Mouse (Mus musculus): ENCODE data around the gene Pard3. TPM values are rescaled to one million over a fixed set of nuclear protein-coding genes. Genes with fewer than 3 reads are reported as not detected.
A peak's percentile ranks its signal among the peaks of the same experiment; 100 is the strongest.

Pard3 gene
- polyA plus RNA-seq, 1 experiment from 2014 or later = 38.3 TPM

GRCm38 (mm10) chr8:127104616-127105015 lies 40.9 kb downstream of the Pard3 start:
- Histone ChIP-seq H3K4me3 (replicated peaks) (no peak overlapping the region), H3K4me2 (replicated peaks) (no peak overlapping the region), H3K9ac (no peak overlapping the region), H3K36me3 (no peaks in the 10 kb centered on the region), H3K9me3 (replicated peaks) (no peaks in the 10 kb centered on the region), H3K27ac (replicated peaks) (no peak overlapping the region), H3K4me1 (peaks cover 29% of the 10 kb centered on the region), H3K27me3 (no peaks in the 10 kb centered on the region)
- WGBS = 78% methylated on average over 2 of the region's 2 CpGs
- ATAC-seq (ENCODE audit: insufficient number of reproducible peaks, low FRiP score, low TSS enrichment, low read depth) = no peak

- 27% methylated on average over 3 of the region's 3 CpGs for WGBS
- Histone ChIP-seq H3K4me1 (peaks cover 42% of the 10 kb centered on the region), H3K4me2 (replicated peaks) (no peak overlapping the region), H3K9ac (no peak overlapping the region), H3K9me3 (replicated peaks) (no peaks in the 10 kb centered on the region), H3K36me3 (no peaks in the 10 kb centered on the region), H3K27me3 (no peaks in the 10 kb centered on the region), H3K27ac (replicated peaks) (no peak overlapping the region), H3K4me3 (replicated peaks) (no peak overlapping the region)
- no peak for ATAC-seq (ENCODE audit: insufficient number of reproducible peaks, low FRiP score, low TSS enrichment, low read depth)
Measured at GRCm38 (mm10) chr8:127107928-127108327, 44.2 kb downstream of the Pard3 start.

GRCm38 (mm10) chr8:127113209-127113608 lies 49.5 kb downstream of the Pard3 start:
- H3K9ac ChIP-seq = no peak overlapping the region
- no peak overlapping the region for H3K4me3 ChIP-seq (replicated peaks)
- peaks cover 35% of the 10 kb centered on the region for H3K4me1 ChIP-seq
- H3K9me3 ChIP-seq (replicated peaks) = no peaks in the 10 kb centered on the region
- 88% methylated on average over 5 of the region's 5 CpGs for WGBS
- no peaks in the 10 kb centered on the region for H3K36me3 ChIP-seq
- no peaks in the 10 kb centered on the region for H3K27me3 ChIP-seq
- no peak overlapping the region for H3K4me2 ChIP-seq (replicated peaks)
- no peak overlapping the region for H3K27ac ChIP-seq (replicated peaks)
- ATAC-seq (ENCODE audit: insufficient number of reproducible peaks, low FRiP score, low TSS enrichment, low read depth) = no peak

- 76% methylated on average over 3 of the region's 3 CpGs for WGBS
Measured at GRCm38 (mm10) chr8:127115837-127116236, 52.1 kb downstream of the Pard3 start.

GRCm38 (mm10) chr8:127118373-127118861 lies 54.7 kb downstream of the Pard3 start:
- Histone ChIP-seq H3K4me1 (peaks cover 36% of the 10 kb centered on the region), H3K4me2 (replicated peaks) (0 out of 2 replicates have a peak overlapping the region, but pooled peaks have one; percentile 17), H3K36me3 (no peaks in the 10 kb centered on the region), H3K9ac (no peak overlapping the region), H3K4me3 (replicated peaks) (no peak overlapping the region), H3K9me3 (replicated peaks) (no peaks in the 10 kb centered on the region), H3K27ac (replicated peaks) (peak overlapping the region; percentile 53), H3K27me3 (no peaks in the 10 kb centered on the region)
- peak; percentile 65; the same call in 1 of the 2 replicates for ATAC-seq (ENCODE audit: insufficient number of reproducible peaks, low FRiP score, low TSS enrichment, low read depth)
- 39% methylated on average over 11 of the region's 11 CpGs for WGBS

More at GRCm38 (mm10) chr8:127115837-127116236, 52.1 kb downstream of the Pard3 start:
- Histone ChIP-seq H3K36me3 (no peaks in the 10 kb centered on the region), H3K4me2 (replicated peaks) (no peak overlapping the region), H3K27ac (replicated peaks) (no peak overlapping the region), H3K4me1 (peaks cover 39% of the 10 kb centered on the region), H3K9ac (no peak overlapping the region), H3K4me3 (replicated peaks) (no peak overlapping the region), H3K27me3 (no peaks in the 10 kb centered on the region), H3K9me3 (replicated peaks) (no peaks in the 10 kb centered on the region)
- no peak for ATAC-seq (ENCODE audit: insufficient number of reproducible peaks, low FRiP score, low TSS enrichment, low read depth)

GRCm38 (mm10) chr8:127123391-127123790 lies 59.7 kb downstream of the Pard3 start:
- no peaks in the 10 kb centered on the region for H3K27me3 ChIP-seq
- 87% methylated on average over 3 of the region's 3 CpGs for WGBS
- no peaks in the 10 kb centered on the region for H3K36me3 ChIP-seq
- H3K4me3 ChIP-seq (replicated peaks) = no peak overlapping the region
- no peaks in the 10 kb centered on the region for H3K9me3 ChIP-seq (replicated peaks)
- H3K4me2 ChIP-seq (replicated peaks) = no peak overlapping the region
- 0 out of 2 replicates have a peak overlapping the region, but pooled peaks have one; percentile 39 for H3K27ac ChIP-seq (replicated peaks)
- peaks cover 63% of the 10 kb centered on the region for H3K4me1 ChIP-seq
- H3K9ac ChIP-seq = no peak overlapping the region
- ATAC-seq (ENCODE audit: insufficient number of reproducible peaks, low FRiP score, low TSS enrichment, low read depth) = no peak

GRCm38 (mm10) chr8:127124795-127125194 lies 61.1 kb downstream of the Pard3 start:
- no peak overlapping the region for H3K4me2 ChIP-seq (replicated peaks)
- peak overlapping the region; percentile 58 for H3K27ac ChIP-seq (replicated peaks)
- WGBS = 20% methylated on average over 8 of the region's 8 CpGs
- H3K4me1 ChIP-seq = peaks cover 64% of the 10 kb centered on the region
- peak; percentile 30; the same call in 1 of the 2 replicates for ATAC-seq (ENCODE audit: insufficient number of reproducible peaks, low FRiP score, low TSS enrichment, low read depth)
- no peaks in the 10 kb centered on the region for H3K36me3 ChIP-seq
- H3K9me3 ChIP-seq (replicated peaks) = no peaks in the 10 kb centered on the region
- no peak overlapping the region for H3K4me3 ChIP-seq (replicated peaks)
- no peaks in the 10 kb centered on the region for H3K27me3 ChIP-seq
- no peak overlapping the region for H3K9ac ChIP-seq

- Histone ChIP-seq H3K4me3 (replicated peaks) (no peak overlapping the region), H3K27ac (replicated peaks) (0 out of 2 replicates have a peak overlapping the region, but pooled peaks have one; percentile 0), H3K9ac (no peak overlapping the region), H3K36me3 (no peaks in the 10 kb centered on the region), H3K27me3 (no peaks in the 10 kb centered on the region), H3K4me2 (replicated peaks) (no peak overlapping the region), H3K4me1 (peaks cover 67% of the 10 kb centered on the region), H3K9me3 (replicated peaks) (no peaks in the 10 kb centered on the region)
- no peak for ATAC-seq (ENCODE audit: insufficient number of reproducible peaks, low FRiP score, low TSS enrichment, low read depth)
- 37% methylated on average over 11 of the region's 11 CpGs for WGBS
Measured at GRCm38 (mm10) chr8:127125686-127126683, 62.3 kb downstream of the Pard3 start.

GRCm38 (mm10) chr8:127128781-127129396 lies 65.2 kb downstream of the Pard3 start:
- H3K27ac ChIP-seq (replicated peaks) = no peak overlapping the region
- no peak overlapping the region; the same call in 1 of the 2 replicates for H3K4me2 ChIP-seq (replicated peaks)
- H3K27me3 ChIP-seq = no peaks in the 10 kb centered on the region
- peaks cover 64% of the 10 kb centered on the region for H3K4me1 ChIP-seq
- H3K9ac ChIP-seq = no peak overlapping the region
- WGBS = 29% methylated on average over 8 of the region's 8 CpGs
- no peaks in the 10 kb centered on the region for H3K36me3 ChIP-seq
- no peaks in the 10 kb centered on the region for H3K9me3 ChIP-seq (replicated peaks)
- H3K4me3 ChIP-seq (replicated peaks) = no peak overlapping the region
- ATAC-seq (ENCODE audit: insufficient number of reproducible peaks, low FRiP score, low TSS enrichment, low read depth) = 0 out of 2 replicates have a peak, but pooled peaks have one; percentile 36

- peaks cover 52% of the 10 kb centered on the region for H3K4me1 ChIP-seq
- no peaks in the 10 kb centered on the region for H3K9me3 ChIP-seq (replicated peaks)
- H3K27ac ChIP-seq (replicated peaks) = peak overlapping the region; percentile 49; the same call in 1 of the 2 replicates
- 70% methylated on average over 5 of the region's 5 CpGs for WGBS
- no peak overlapping the region for H3K4me3 ChIP-seq (replicated peaks)
- H3K4me2 ChIP-seq (replicated peaks) = no peak overlapping the region
- H3K36me3 ChIP-seq = no peaks in the 10 kb centered on the region
- H3K9ac ChIP-seq = no peak overlapping the region
- H3K27me3 ChIP-seq = no peaks in the 10 kb centered on the region
- no peak for ATAC-seq (ENCODE audit: insufficient number of reproducible peaks, low FRiP score, low TSS enrichment, low read depth)
Measured at GRCm38 (mm10) chr8:127134327-127134726, 70.6 kb downstream of the Pard3 start.

- Histone ChIP-seq H3K4me1 (peaks cover 40% of the 10 kb centered on the region), H3K4me3 (replicated peaks) (no peak overlapping the region), H3K27ac (replicated peaks) (no peak overlapping the region), H3K9me3 (replicated peaks) (no peaks in the 10 kb centered on the region), H3K27me3 (no peaks in the 10 kb centered on the region), H3K36me3 (no peaks in the 10 kb centered on the region), H3K9ac (no peak overlapping the region), H3K4me2 (replicated peaks) (no peak overlapping the region)
- 59% methylated on average over 2 of the region's 2 CpGs for WGBS
- ATAC-seq (ENCODE audit: insufficient number of reproducible peaks, low FRiP score, low TSS enrichment, low read depth) = no peak
Measured at GRCm38 (mm10) chr8:127136201-127136600, 72.5 kb downstream of the Pard3 start.

All from embryonic facial prominence, embryonic 15.5 days (tissue).